Mouse (Mus musculus) kidney, postnatal 0 days (tissue): ENCODE measurements around the gene Pld5. TPM values are rescaled to one million over a fixed set of nuclear protein-coding genes. Genes with fewer than 3 reads are reported as not detected.

Experiments
- ATAC-seq: fragments of 200-750 bp; cut with Nextera tagmentation; replicated peaks from 2 replicates; pipeline ENCODE4 v1.8.0; 2017; ENCODE audit warnings: low read depth, moderate number of reproducible peaks, moderate TSS enrichment, moderate library complexity; ENCODE audit not compliant: low FRiP score
- DNase-seq: peaks from one replicate; pipeline ENCODE4 v3.0.0-alpha.2; 2016; ENCODE audit warnings: low spot score
- H3K27ac ChIP-seq: fragments of 300-500 bp; sonication (generic); 2 replicates; pipeline ENCODE4 v1.5.1; 2014; ENCODE audit warnings: mild to moderate bottlenecking
- H3K27me3 ChIP-seq: fragments of 300-500 bp; sonication (generic); 2 replicates; pipeline ENCODE4 v1.6.1; 2014; ENCODE audit warnings: low read length, mixed read lengths; ENCODE audit not compliant: insufficient read depth
- H3K36me3 ChIP-seq: fragments of 300-500 bp; sonication (generic); 2 replicates; pipeline ENCODE4 v1.6.1; 2014; ENCODE audit warnings: low read length, mixed read lengths; ENCODE audit not compliant: insufficient read depth
- H3K4me1 ChIP-seq: fragments of 300-500 bp; sonication (generic); replicated peaks from 2 replicates; pipeline ENCODE4 v1.6.1; 2014; ENCODE audit warnings: antibody characterized with exemption, low read length, mixed read lengths; ENCODE audit not compliant: insufficient read depth
- H3K4me2 ChIP-seq: fragments of 300-500 bp; sonication (generic); 2 replicates; pipeline ENCODE4 v1.6.1; 2014; ENCODE audit warnings: mild to moderate bottlenecking, low read length, moderate library complexity, mixed read lengths
- H3K4me3 ChIP-seq: fragments of 300-500 bp; sonication (generic); replicated peaks from 2 replicates; pipeline ENCODE4 v1.5.1; 2014; ENCODE audit warnings: low read depth, low read length
- H3K9ac ChIP-seq: fragments of 300-500 bp; sonication (generic); 2 replicates; pipeline ENCODE4 v1.6.1; 2014; ENCODE audit warnings: low read depth, low read length
- H3K9me3 ChIP-seq: fragments of 300-500 bp; sonication (generic); replicated peaks from 2 replicates; pipeline ENCODE4 v1.6.1; 2016; ENCODE audit warnings: low read length, inconsistent platforms, mixed read lengths
- CTCF ChIP-seq: IDR thresholded peaks from 2 replicates; pipeline ENCODE4 v1.5.1; 2016; ENCODE audit warnings: antibody characterized with exemption, low read depth, mild to moderate bottlenecking, moderate library complexity
- WGBS: fragments of 180-500 bp; shearing (Covaris S2); extraction: QIAGEN DNeasy Blood & Tissue Kit; methylation state at CpG from one replicate; pipeline ENCODE4 v1.1.7; 2014; 5-methylcytosine and 5-hydroxymethylcytosine counted together
- polyA plus RNA-seq: library from polyadenylated mRNA; unstranded; fragments of >200 nt; fragmentation: Nextera tagmentation; extraction: Ambion mirVana; gene quantifications from 2 replicates; pipeline ENCODE4 v1.2.1, GENCODE M21; 2015

The Pld5 gene
- polyA plus RNA-seq, 1 experiment from 2014 or later: 0.51 TPM

DNA sequence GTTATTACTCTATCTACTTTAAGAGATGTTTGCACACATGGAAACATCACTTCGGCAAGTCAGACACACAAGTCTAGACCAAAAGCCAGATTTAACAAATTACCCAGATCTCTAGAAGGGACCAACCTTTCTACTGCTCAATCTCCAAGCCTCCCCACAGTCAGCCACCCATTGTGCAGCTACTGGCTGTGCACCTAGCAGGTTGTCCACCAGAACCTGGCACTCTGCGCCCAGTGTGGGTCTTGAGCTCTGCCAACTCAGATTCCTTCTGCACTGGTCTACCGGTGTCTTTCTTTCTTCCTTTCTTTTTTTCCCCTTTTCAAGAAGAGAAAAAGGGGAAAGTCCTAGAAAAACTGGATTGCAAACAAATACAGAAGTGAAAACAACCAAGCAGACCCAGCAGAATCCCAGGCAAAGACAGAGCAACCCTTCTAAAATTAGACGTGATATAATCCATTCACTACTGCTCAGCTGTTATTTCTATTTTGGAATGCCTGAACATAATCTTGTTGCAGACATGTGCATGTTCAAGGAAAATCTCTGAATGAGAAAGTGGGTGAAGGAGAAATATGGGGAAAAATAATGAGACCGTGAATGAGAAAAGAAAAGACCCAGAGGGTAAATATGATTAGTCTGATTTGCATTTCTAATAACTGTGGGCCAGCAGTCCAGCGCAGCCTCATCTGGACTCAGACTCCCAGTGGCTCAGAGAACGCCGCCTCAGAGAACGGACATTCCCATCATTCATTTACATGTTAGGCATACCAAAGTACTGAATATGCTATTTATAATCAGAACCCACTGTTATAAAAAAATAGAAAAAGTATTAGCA is 27.0 kb downstream of the Pld5 start:
- no peak for TF ChIP-seq CTCF
- no peak overlapping the region for H3K4me2 ChIP-seq
- H3K9ac ChIP-seq: no peak overlapping the region
- no peaks in the 10 kb centered on the region for H3K9me3 ChIP-seq
- no peaks in the 10 kb centered on the region for H3K4me1 ChIP-seq
- no peaks in the 10 kb centered on the region for H3K27me3 ChIP-seq
- 74% methylated on average over 9 of the region's 9 CpGs for WGBS
- no peak for ATAC-seq
- no peak for DNase-seq
- no peak overlapping the region for H3K27ac ChIP-seq
- no peak overlapping the region for H3K4me3 ChIP-seq
- H3K36me3 ChIP-seq: no peaks in the 10 kb centered on the region

GRCm38 (mm10) chr1:176239199-176239598 is 35.9 kb downstream of the Pld5 start:
- H3K36me3 ChIP-seq: no peaks in the 10 kb centered on the region
- H3K9ac ChIP-seq: no peak overlapping the region
- H3K4me2 ChIP-seq: no peak overlapping the region
- H3K9me3 ChIP-seq: no peaks in the 10 kb centered on the region
- no peak overlapping the region for H3K4me3 ChIP-seq
- no peak for TF ChIP-seq CTCF
- 81% methylated on average over 2 of the region's 2 CpGs for WGBS
- no peaks in the 10 kb centered on the region for H3K27me3 ChIP-seq
- no peaks in the 10 kb centered on the region for H3K4me1 ChIP-seq
- no peak for ATAC-seq
- DNase-seq: no peak
- H3K27ac ChIP-seq: no peak overlapping the region

- H3K9ac ChIP-seq: no peak overlapping the region
- 64% methylated on average over 10 of the region's 10 CpGs for WGBS
- no peak for DNase-seq
- peak overlapping the region; percentile 43 for H3K4me2 ChIP-seq
- H3K27me3 ChIP-seq: no peaks in the 10 kb centered on the region
- no peak for ATAC-seq
- no peaks in the 10 kb centered on the region for H3K36me3 ChIP-seq
- no peaks in the 10 kb centered on the region for H3K9me3 ChIP-seq
- TF ChIP-seq CTCF: no peak
- no peak overlapping the region for H3K27ac ChIP-seq
- no peaks in the 10 kb centered on the region for H3K4me1 ChIP-seq
- no peak overlapping the region for H3K4me3 ChIP-seq
Observed at GRCm38 (mm10) chr1:176223794-176224193, 51.3 kb downstream of the Pld5 start.

DNA sequence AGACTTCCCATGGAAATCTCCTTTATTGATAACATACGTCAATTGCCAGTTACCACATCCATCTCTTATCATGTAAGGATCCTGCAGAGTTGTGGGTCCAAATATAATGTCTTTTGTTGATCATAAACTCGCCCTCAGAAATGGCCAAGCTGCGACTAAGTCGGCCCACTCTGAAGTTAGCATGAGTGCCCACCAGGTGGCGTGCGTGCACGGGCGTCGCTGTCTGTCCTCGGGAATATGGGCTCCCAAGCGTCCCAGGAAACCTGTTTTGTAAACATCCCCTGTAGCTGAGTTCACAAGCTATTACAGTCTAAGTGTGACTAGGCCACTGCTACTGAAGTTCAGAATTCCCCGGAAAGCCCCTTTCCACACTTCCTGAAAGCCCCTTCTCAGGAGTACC is 51.9 kb downstream of the Pld5 start:
- TF ChIP-seq CTCF: peak; percentile 95
- H3K4me3 ChIP-seq: no peak overlapping the region
- H3K27me3 ChIP-seq: no peaks in the 10 kb centered on the region
- H3K36me3 ChIP-seq: no peaks in the 10 kb centered on the region
- no peak overlapping the region for H3K9ac ChIP-seq
- ATAC-seq (peak; percentile 69; the same call in 1 of the 2 replicates), DNase-seq (peak; percentile 85)
- H3K9me3 ChIP-seq: no peaks in the 10 kb centered on the region
- 6% methylated on average over 12 of the region's 12 CpGs for WGBS
- no peak overlapping the region for H3K27ac ChIP-seq
- peak overlapping the region; percentile 43 for H3K4me2 ChIP-seq
- no peaks in the 10 kb centered on the region for H3K4me1 ChIP-seq

DNA sequence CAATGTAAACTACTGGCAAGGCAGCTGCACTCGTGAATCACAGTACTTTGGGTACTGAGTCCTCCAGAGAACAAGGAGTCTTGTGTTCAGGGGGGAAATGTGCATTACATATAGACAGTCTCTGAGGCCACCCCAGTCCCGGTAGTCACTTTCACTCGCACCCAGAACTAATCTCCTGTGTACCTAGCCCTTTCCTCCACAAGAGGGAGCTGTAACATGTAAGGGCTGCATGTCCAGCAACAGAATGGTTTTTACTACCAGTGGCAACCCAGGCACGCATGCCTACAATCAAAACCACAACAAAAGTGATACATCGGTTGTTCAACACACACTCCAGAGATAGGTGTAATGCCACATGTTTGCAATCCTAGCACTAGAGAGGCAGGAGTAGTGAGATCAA is 56.9 kb downstream of the Pld5 start:
- no peak for DNase-seq
- no peaks in the 10 kb centered on the region for H3K36me3 ChIP-seq
- no peak overlapping the region for H3K9ac ChIP-seq
- no peak overlapping the region for H3K27ac ChIP-seq
- H3K9me3 ChIP-seq: no peaks in the 10 kb centered on the region
- no peak overlapping the region for H3K4me3 ChIP-seq
- no peaks in the 10 kb centered on the region for H3K27me3 ChIP-seq
- WGBS: 88% methylated on average over 5 of the region's 5 CpGs
- H3K4me1 ChIP-seq: no peaks in the 10 kb centered on the region; the same call in 1 of the 2 replicates
- peak; percentile 37; the same call in 1 of the 2 replicates for TF ChIP-seq CTCF
- ATAC-seq: no peak
- H3K4me2 ChIP-seq: no peak overlapping the region

DNA sequence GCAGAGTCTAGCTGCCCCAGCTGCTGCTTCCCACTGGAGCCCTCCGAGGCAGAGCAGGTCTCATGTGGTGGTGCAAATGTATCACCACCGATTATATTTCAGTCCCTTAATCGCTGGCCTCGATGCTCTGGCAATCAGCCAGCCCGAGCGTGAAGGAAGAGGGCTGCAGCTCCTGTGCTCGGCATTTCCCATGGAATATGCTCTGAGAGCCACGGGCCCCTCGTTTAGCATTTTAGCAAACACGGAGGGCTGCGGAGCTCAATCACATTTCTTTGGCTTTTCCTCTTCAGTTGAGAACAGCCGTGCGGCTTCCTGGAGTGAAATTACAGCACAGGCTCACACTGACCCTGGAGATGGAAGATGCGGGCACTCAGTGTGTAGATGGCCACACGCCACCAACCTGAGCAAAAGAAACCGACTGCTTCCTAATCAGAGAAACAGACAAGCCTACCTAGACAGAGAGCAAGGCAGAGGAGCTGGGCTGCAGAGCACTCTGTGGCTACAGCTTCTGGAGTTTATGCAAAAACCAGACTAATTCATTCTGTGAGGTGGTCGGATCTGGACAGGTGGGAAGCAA is 61.4 kb downstream of the Pld5 start:
- DNase-seq (peak; percentile 37), ATAC-seq (no peak)
- Histone ChIP-seq H3K4me3 (peak overlapping the region; percentile 19), H3K36me3 (no peaks in the 10 kb centered on the region), H3K4me2 (peak overlapping the region; percentile 43), H3K9me3 (no peaks in the 10 kb centered on the region), H3K27me3 (no peaks in the 10 kb centered on the region), H3K27ac (no peak overlapping the region), H3K4me1 (no peaks in the 10 kb centered on the region; the same call in 1 of the 2 replicates), H3K9ac (peak overlapping the region; percentile 42; the same call in 1 of the 2 replicates)
- TF ChIP-seq CTCF: no peak
- 19% methylated on average over 17 of the region's 17 CpGs for WGBS
